Mouse (Mus musculus) intestine, embryonic 15.5 days (tissue): ENCODE measurements at regions not wholly inside any gene's neighbourhood (a gene's known extent, or its start where the extent isn't known, plus 50 kb on each side); places are given as distances from the start of the nearest gene placed in this dataset.

ENCODE experiments used
- ATAC-seq: fragments of 200-750 bp; cut with Nextera tagmentation; 2 replicates; pipeline ENCODE4 v1.8.0; 2017; ENCODE audit warnings: moderate TSS enrichment, moderate library complexity
- H3K27ac ChIP-seq: fragments of 300-500 bp; sonication (generic); 2 replicates; pipeline ENCODE4 v1.5.1; 2015; ENCODE audit warnings: mild to moderate bottlenecking, inconsistent platforms
- H3K27me3 ChIP-seq: fragments of 300-500 bp; sonication (generic); replicated peaks from 2 replicates; pipeline ENCODE4 v1.6.1; 2015; ENCODE audit warnings: inconsistent platforms
- H3K36me3 ChIP-seq: fragments of 300-500 bp; sonication (generic); 2 replicates; pipeline ENCODE4 v1.6.1; 2015; ENCODE audit warnings: inconsistent platforms
- H3K4me1 ChIP-seq: fragments of 300-500 bp; sonication (generic); replicated peaks from 2 replicates; pipeline ENCODE4 v1.6.1; 2015; ENCODE audit warnings: inconsistent platforms
- H3K4me2 ChIP-seq: fragments of 300-500 bp; sonication (generic); replicated peaks from 2 replicates; pipeline ENCODE4 v1.6.1; 2015; ENCODE audit warnings: mild to moderate bottlenecking, inconsistent platforms
- H3K4me3 ChIP-seq: fragments of 300-500 bp; sonication (generic); replicated peaks from 2 replicates; pipeline ENCODE4 v1.5.1; 2015; ENCODE audit warnings: inconsistent platforms
- H3K9ac ChIP-seq: fragments of 300-500 bp; sonication (generic); 2 replicates; pipeline ENCODE4 v1.6.1; 2015; ENCODE audit warnings: inconsistent platforms
- H3K9me3 ChIP-seq: fragments of 300-500 bp; sonication (generic); 2 replicates; pipeline ENCODE4 v1.6.1; 2016; ENCODE audit warnings: inconsistent platforms
- WGBS: fragments of 180-500 bp; shearing (Covaris S2); methylation state at CpG from one replicate; pipeline ENCODE4 v1.1.7; 2015; 5-methylcytosine and 5-hydroxymethylcytosine counted together

- H3K4me3 ChIP-seq = no peak overlapping the region
- no peak overlapping the region for H3K4me2 ChIP-seq
- no peaks in the 10 kb centered on the region for H3K36me3 ChIP-seq
- no peak for ATAC-seq
- no peak overlapping the region for H3K9ac ChIP-seq
- WGBS = 48% methylated on average over 3 of the region's 3 CpGs
- no peaks in the 10 kb centered on the region for H3K27me3 ChIP-seq
- H3K4me1 ChIP-seq = no peaks in the 10 kb centered on the region
- no peaks in the 10 kb centered on the region for H3K9me3 ChIP-seq
- no peak overlapping the region for H3K27ac ChIP-seq
Measured at GRCm38 (mm10) chr11:71390616-71391015, 160.1 kb upstream of the Nlrp1b start.

- Histone ChIP-seq H3K36me3 (no peaks in the 10 kb centered on the region), H3K4me3 (no peak overlapping the region), H3K9me3 (no peaks in the 10 kb centered on the region), H3K9ac (no peak overlapping the region), H3K4me2 (no peak overlapping the region), H3K4me1 (no peaks in the 10 kb centered on the region), H3K27ac (no peak overlapping the region), H3K27me3 (no peaks in the 10 kb centered on the region)
- no peak for ATAC-seq
- 72% methylated on average over 5 of the region's 5 CpGs for WGBS
Measured at GRCm38 (mm10) chr11:71393406-71393805, 162.9 kb upstream of the Nlrp1b start.

GRCm38 (mm10) chr11:71395023-71395422, 164.5 kb upstream of the Nlrp1b start:
- Histone ChIP-seq H3K27me3 (no peaks in the 10 kb centered on the region), H3K4me2 (no peak overlapping the region), H3K36me3 (no peaks in the 10 kb centered on the region), H3K4me3 (no peak overlapping the region), H3K9me3 (no peaks in the 10 kb centered on the region), H3K9ac (no peak overlapping the region), H3K27ac (no peak overlapping the region), H3K4me1 (no peaks in the 10 kb centered on the region)
- ATAC-seq = no peak
- WGBS = 60% methylated on average over 4 of the region's 4 CpGs

GRCm38 (mm10) chr11:71395631-71396030, 165.1 kb upstream of the Nlrp1b start:
- Histone ChIP-seq H3K9ac (no peak overlapping the region), H3K4me2 (no peak overlapping the region), H3K36me3 (no peaks in the 10 kb centered on the region), H3K27me3 (no peaks in the 10 kb centered on the region), H3K27ac (no peak overlapping the region), H3K4me3 (no peak overlapping the region), H3K4me1 (no peaks in the 10 kb centered on the region), H3K9me3 (no peaks in the 10 kb centered on the region)
- no peak for ATAC-seq
- 89% methylated on average over 1 of the region's 1 CpGs for WGBS

DNA sequence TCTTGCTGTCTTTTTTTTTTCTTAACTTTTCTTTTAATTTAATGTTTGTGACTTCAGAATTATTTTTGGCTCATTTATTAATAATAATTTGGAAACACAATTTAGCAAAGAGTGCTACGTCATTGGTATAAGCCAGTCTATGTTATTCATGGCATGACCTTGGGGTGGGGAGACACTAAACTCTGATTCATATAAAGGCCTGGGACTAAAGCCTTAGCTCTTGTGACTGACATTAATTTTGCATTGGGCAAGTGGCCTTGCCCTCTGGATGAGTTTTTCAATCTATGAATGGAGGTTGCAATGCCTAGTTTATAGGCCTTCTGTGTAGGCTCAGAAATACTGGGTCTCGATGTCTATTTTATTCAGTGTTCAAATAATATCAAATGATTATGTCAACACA, 169.8 kb upstream of the Nlrp1b start:
- WGBS = 93% methylated on average over 2 of the region's 2 CpGs

GRCm38 (mm10) chr11:71401411-71402276, 171.1 kb upstream of the Nlrp1b start:
- no peaks in the 10 kb centered on the region for H3K9me3 ChIP-seq
- H3K9ac ChIP-seq = no peak overlapping the region
- no peaks in the 10 kb centered on the region for H3K36me3 ChIP-seq
- H3K4me1 ChIP-seq = no peaks in the 10 kb centered on the region
- no peak overlapping the region for H3K4me3 ChIP-seq
- no peaks in the 10 kb centered on the region for H3K27me3 ChIP-seq
- 100% methylated on average over 2 of the region's 2 CpGs for WGBS
- ATAC-seq = no peak
- no peak overlapping the region for H3K4me2 ChIP-seq
- no peak overlapping the region for H3K27ac ChIP-seq

More for the DNA sequence above, 169.8 kb upstream of the Nlrp1b start:
- H3K4me3 ChIP-seq = no peak overlapping the region
- H3K36me3 ChIP-seq = no peaks in the 10 kb centered on the region
- no peak overlapping the region for H3K27ac ChIP-seq
- H3K4me2 ChIP-seq = no peak overlapping the region
- no peaks in the 10 kb centered on the region for H3K27me3 ChIP-seq
- H3K4me1 ChIP-seq = no peaks in the 10 kb centered on the region
- ATAC-seq = no peak
- H3K9ac ChIP-seq = no peak overlapping the region
- H3K9me3 ChIP-seq = no peaks in the 10 kb centered on the region

DNA sequence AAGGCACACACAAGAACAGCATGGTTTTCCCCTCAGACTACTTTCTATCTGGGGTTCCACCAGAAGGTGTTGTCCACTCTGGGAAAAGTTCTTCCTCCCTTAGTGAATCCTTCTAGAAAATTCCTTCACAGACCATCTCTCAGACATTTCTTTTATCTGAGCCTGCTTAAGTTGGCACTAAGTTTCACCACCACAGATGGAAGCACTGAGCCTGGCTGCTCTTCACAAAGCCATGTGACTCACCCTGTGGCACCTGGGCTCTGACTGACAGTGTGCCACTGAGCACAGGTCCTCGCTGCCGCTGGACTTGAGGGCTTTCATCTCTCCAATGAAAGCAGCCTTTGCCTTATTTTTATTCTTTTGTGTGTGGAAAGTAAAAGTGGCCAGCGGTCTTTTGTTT, 173.8 kb upstream of the Nlrp1b start:
- no peaks in the 10 kb centered on the region for H3K36me3 ChIP-seq
- no peak overlapping the region for H3K4me2 ChIP-seq
- H3K9me3 ChIP-seq = no peaks in the 10 kb centered on the region
- WGBS = 84% methylated on average over 3 of the region's 3 CpGs
- no peak for ATAC-seq
- H3K27ac ChIP-seq = no peak overlapping the region
- no peak overlapping the region for H3K4me3 ChIP-seq
- H3K27me3 ChIP-seq = no peaks in the 10 kb centered on the region
- H3K4me1 ChIP-seq = no peaks in the 10 kb centered on the region
- H3K9ac ChIP-seq = no peak overlapping the region

GRCm38 (mm10) chr11:71407043-71407442, 176.5 kb upstream of the Nlrp1b start:
- Histone ChIP-seq H3K4me1 (no peaks in the 10 kb centered on the region), H3K4me2 (no peak overlapping the region), H3K36me3 (no peaks in the 10 kb centered on the region), H3K27me3 (no peaks in the 10 kb centered on the region), H3K9ac (no peak overlapping the region), H3K9me3 (no peaks in the 10 kb centered on the region), H3K4me3 (no peak overlapping the region), H3K27ac (no peak overlapping the region)
- no peak for ATAC-seq
- WGBS = 87% methylated on average over 6 of the region's 6 CpGs

- Histone ChIP-seq H3K9ac (no peak overlapping the region), H3K27ac (no peak overlapping the region), H3K36me3 (no peaks in the 10 kb centered on the region), H3K9me3 (no peaks in the 10 kb centered on the region), H3K27me3 (no peaks in the 10 kb centered on the region), H3K4me3 (no peak overlapping the region), H3K4me2 (no peak overlapping the region), H3K4me1 (no peaks in the 10 kb centered on the region)
- ATAC-seq = no peak
- WGBS = 83% methylated on average over 6 of the region's 6 CpGs
Measured at GRCm38 (mm10) chr11:71409211-71409765, 178.8 kb upstream of the Nlrp1b start.

DNA sequence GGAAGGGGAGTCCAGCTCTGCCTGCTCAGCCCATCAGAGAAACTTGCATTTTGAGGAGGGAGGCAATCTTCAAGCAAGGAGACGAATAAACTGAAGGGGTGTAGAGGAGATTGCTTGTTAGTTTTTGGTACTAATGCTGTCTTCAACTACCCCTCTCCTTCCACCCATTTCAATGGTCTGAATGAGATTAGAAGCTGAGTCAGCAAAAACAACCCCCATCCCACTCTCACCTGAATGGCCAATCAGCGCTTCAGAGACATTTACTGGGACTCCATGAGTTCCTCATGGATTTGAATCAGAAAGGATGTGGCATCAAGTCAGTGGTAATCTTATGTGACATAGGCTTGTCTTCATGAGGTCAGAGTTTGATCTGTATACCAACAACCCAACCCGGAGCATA, 180.0 kb upstream of the Nlrp1b start:
- Histone ChIP-seq H3K27ac (no peak overlapping the region), H3K9me3 (no peaks in the 10 kb centered on the region), H3K4me2 (no peak overlapping the region), H3K9ac (no peak overlapping the region), H3K27me3 (no peaks in the 10 kb centered on the region), H3K36me3 (no peaks in the 10 kb centered on the region), H3K4me3 (no peak overlapping the region), H3K4me1 (no peaks in the 10 kb centered on the region)
- ATAC-seq = no peak
- 83% methylated on average over 3 of the region's 3 CpGs for WGBS

DNA sequence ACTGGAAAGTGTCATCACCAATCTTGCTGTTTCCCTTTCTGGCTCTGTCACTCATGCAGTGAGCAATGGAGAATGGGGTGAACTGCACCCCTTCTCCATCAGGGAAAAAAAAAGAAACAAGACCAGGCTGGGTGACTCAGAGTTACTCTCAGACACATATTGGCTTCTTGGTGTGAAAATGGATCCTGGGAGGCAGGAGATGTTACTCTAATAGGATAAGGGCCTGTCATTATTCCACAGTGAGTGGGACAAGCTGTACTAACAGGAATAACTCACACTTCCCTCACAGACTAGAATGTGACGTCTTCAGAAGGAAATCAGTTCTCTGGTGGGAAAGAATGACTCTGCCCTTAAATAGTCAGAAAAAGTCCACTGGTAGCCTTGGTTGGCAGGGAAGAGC, 181.4 kb upstream of the Nlrp1b start:
- no peak overlapping the region for H3K9ac ChIP-seq
- H3K27me3 ChIP-seq = no peaks in the 10 kb centered on the region
- no peaks in the 10 kb centered on the region for H3K9me3 ChIP-seq
- 77% methylated on average over 1 of the region's 1 CpGs for WGBS
- no peak for ATAC-seq
- no peak overlapping the region for H3K27ac ChIP-seq
- no peak overlapping the region for H3K4me3 ChIP-seq
- no peaks in the 10 kb centered on the region for H3K36me3 ChIP-seq
- H3K4me2 ChIP-seq = no peak overlapping the region
- no peaks in the 10 kb centered on the region for H3K4me1 ChIP-seq

GRCm38 (mm10) chr11:71414403-71415140, 184.0 kb upstream of the Nlrp1b start:
- no peaks in the 10 kb centered on the region for H3K27me3 ChIP-seq
- H3K4me3 ChIP-seq = no peak overlapping the region
- H3K36me3 ChIP-seq = no peaks in the 10 kb centered on the region
- no peaks in the 10 kb centered on the region for H3K9me3 ChIP-seq
- no peak for ATAC-seq
- H3K4me1 ChIP-seq = no peaks in the 10 kb centered on the region
- 75% methylated on average over 9 of the region's 9 CpGs for WGBS
- H3K4me2 ChIP-seq = no peak overlapping the region
- H3K27ac ChIP-seq = no peak overlapping the region
- no peak overlapping the region for H3K9ac ChIP-seq
